Mouse (Mus musculus): ENCODE measurements around the gene Mindy1. TPM values are rescaled to one million over a fixed set of nuclear protein-coding genes. Genes with fewer than 3 reads are reported as not detected.
"Not testable (repeated sequence)": the region's sequence is repeated elsewhere in the genome, so short reads cannot be mapped to it uniquely, and the experiment has no call there.

The Mindy1 gene
- total RNA-seq, 2 experiments from 2014 or later = 29.7 to 30.6 TPM

- peak; percentile 70 for DNase-seq (ENCODE audit: low spot score)
Measured at GRCm38 (mm10) chr3:95318548-95318947, 37.4 kb downstream of the Mindy1 start.

DNA sequence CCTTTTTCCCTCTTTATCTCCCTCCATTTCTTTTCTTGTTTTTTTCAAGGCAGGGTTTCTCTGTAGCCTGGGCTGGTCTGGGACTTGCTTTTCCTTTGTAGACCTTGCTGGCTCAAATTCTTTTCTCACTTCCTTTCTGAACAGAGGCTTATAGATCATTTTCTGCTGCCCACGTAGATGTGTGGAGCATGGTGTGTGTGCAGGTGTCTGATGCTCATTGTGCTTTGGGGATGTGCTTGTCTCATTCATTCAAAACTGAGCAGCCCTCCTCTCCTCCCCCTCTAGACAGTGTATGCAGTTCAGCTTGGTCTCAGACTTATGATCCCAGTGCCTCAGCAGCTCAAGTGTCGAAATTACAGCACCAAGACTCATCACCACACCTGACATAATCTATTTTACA, 38.0 kb downstream of the Mindy1 start:
- DNase-seq (ENCODE audit: low spot score) = no peak

DNA sequence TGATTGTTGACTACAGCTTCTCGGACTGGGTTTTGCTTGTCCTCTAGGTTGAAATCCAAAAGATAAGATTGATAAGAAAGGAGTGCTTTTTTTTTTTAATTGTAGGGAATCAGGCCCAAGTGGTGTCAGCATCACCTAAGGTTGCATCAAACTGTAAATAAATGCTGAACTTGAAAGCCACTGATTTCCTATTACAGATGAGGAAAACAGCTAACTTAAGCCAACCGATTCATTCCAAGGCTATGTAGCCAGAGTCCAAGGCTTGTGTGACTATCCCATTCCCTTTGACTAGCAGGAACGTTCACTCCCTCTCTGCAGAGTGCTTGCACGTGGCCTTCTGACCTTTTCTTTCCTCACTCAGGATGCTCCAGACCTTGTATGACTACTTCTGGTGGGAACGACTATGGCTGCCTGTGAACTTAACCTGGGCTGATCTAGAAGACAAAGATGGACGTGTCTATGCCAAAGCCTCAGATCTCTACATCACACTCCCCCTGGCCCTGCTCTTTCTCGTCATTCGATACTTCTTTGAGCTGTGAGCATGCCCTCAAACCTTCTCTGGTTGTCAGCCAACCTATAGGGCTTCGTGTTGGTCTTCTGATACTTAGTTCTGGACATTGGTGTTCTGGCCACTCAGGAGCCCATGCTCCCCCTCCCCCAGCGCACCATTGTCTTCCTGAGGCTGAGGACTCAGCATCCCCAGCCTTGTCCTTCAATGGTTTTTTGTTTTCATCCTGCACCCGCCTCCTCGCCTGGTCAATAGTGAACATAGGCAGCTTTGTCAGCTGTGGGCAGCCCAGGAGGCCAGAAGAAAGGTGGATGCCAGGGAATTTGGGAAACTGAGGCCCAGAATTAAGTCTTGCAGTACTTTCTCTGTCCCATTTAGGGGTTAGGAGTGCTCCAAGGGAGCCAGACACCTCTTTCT, 38.8 kb downstream of the Mindy1 start:
- no peak for DNase-seq (ENCODE audit: low spot score)

GRCm38 (mm10) chr3:95323429-95323828, 42.3 kb downstream of the Mindy1 start:
- DNase-seq (ENCODE audit: low spot score) = no peak

GRCm38 (mm10) chr3:95324454-95325144, 43.5 kb downstream of the Mindy1 start:
- DNase-seq (ENCODE audit: low spot score) = no peak

DNA sequence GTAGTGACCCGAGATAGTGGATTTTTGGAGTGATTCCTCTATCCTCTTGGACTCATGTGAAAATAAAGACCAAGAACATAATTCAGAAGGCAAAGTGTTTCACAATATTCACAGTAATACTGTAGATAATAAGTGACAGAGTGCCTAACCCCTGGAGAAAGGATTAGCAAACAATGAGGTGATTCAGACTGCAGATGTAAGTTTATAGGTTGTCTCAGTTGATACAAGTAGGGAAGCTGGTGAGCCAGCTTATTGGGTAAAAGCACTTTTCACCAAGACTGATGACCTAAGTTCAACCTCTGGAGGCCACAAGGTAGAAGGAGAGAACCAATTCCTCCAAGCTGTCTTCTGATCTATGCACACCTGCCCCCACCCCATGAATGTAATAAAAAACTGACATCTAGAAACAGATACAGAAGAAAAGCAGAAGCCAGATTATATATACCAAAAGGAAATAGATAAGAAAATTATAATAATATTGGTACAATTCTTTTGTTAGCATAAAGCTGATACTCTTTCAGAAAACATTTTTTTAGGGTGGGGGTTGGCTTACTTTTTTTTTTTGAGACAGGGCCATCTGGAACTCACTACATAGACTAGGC, 47.8 kb downstream of the Mindy1 start:
- DNase-seq (ENCODE audit: low spot score) = no peak

- DNase-seq (ENCODE audit: low spot score) = no peak
Measured at GRCm38 (mm10) chr3:95331528-95331927, 50.4 kb downstream of the Mindy1 start.

- no peak for DNase-seq (ENCODE audit: low spot score)
Measured at GRCm38 (mm10) chr3:95337345-95337744, 56.2 kb downstream of the Mindy1 start.

DNA sequence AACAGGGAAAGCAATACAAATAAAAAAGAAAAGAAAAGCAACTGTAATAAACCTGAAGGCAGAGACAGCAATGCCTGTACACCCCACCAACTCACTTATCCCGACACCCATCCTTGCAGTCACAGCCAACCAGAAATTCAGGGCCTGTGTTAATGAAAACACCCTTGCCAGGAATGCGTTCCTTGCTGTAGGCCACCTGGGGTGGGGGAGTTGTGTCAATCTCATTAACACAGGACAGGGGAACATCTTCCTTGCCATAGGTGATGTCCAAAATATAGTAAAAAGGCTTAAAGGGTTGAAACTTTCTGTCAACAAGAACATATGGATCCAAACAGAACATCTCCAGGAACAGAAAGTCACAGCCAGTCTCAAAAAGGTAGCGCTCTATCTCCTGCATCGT, 57.1 kb downstream of the Mindy1 start:
- DNase-seq (ENCODE audit: low spot score) = no peak

DNA sequence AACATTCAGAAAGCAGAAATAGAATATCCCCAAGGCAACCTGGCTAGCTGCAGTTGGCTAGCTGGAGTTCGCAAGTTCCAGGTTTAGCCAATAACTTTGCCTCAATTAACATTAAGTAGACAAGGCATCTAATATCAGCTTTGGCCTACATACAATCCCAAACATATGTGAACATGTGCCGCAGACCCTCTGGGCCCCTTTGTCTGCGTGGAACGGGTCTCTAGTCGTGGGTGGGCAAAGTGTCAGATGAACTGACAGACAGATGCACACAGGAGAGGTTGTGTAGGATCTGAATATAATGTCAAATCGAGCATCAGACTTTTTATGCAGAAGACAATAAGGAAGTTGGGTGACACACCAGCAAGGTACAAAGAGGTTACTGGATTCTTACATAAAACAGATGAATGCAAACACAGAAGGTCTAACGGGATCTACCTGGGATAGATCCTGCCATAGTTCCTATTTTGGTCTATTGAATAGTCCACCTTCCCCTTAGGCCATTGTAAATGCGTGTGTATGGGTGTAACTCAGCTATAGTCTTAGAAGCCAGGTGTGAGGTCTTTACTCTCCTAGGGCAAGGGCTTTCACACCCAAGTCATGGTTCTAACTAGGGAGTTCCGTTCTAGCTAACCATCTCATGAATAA, 62.3 kb downstream of the Mindy1 start:
- not testable (repeated sequence) for DNase-seq (ENCODE audit: low spot score)

Other genes with a start within 250 kb of the Mindy1 start
- gene Psmd4, start 238.7 kb upstream of the Mindy1 start, total RNA-seq (2021) = 100 to 1,000 TPM; 222 to 224 TPM
- gene Pip5k1a, start 174.4 kb upstream of the Mindy1 start, total RNA-seq (2021) = 10 to 100 TPM; 21.7 to 31.8 TPM
- gene Vps72, start 170.3 kb upstream of the Mindy1 start, total RNA-seq (2021) = 10 to 100 TPM; 64.3 to 85.5 TPM
- 100 to 1,000 TPM; 663 to 722 TPM for gene Tmod4, start 156.9 kb upstream of the Mindy1 start, total RNA-seq (2021)
- 10 to 100 TPM; 34.6 to 46.5 TPM for gene Scnm1, start 147.3 kb upstream of the Mindy1 start, total RNA-seq (2021)
- gene Lysmd1, start 147.3 kb upstream of the Mindy1 start, total RNA-seq (2021) = 1 to 10 TPM; 6.3 to 6.6 TPM
- gene Tnfaip8l2, start 139.0 kb upstream of the Mindy1 start, total RNA-seq (2021) = under 1 TPM; 0.27 to 0.55 TPM
- gene Sema6c, start 120.9 kb upstream of the Mindy1 start, total RNA-seq (2021) = 100 to 1,000 TPM in 1 of 2 experiments, 10 to 100 TPM in 1; 75.9 to 111 TPM
- gene Gabpb2, start 63.4 kb upstream of the Mindy1 start, total RNA-seq (2021) = 10 to 100 TPM in 1 of 2 experiments, 1 to 10 TPM in 1; 7.1 to 10.0 TPM
- gene Cdc42se1, start 52.6 kb upstream of the Mindy1 start, total RNA-seq (2021) = 10 to 100 TPM; 12.4 to 17.1 TPM
- 10 to 100 TPM; 69.8 to 83.1 TPM for gene Mllt11, start 49.2 kb upstream of the Mindy1 start, total RNA-seq (2021)
- not detected for gene Gm128, start 39.7 kb upstream of the Mindy1 start, total RNA-seq (2021)
- not detected for gene Bnipl, start 30.2 kb upstream of the Mindy1 start, total RNA-seq (2021)
- gene Prune1, start 731 bp downstream of the Mindy1 start, total RNA-seq (2021) = 10 to 100 TPM; 51.3 to 56.0 TPM
- under 1 TPM in 1 of 2 experiments, not detected in 1; 0.17 TPM for gene Anxa9, start 25.8 kb downstream of the Mindy1 start, total RNA-seq (2021)
- 10 to 100 TPM; 14.7 to 22.1 TPM for gene Cers2, start 33.4 kb downstream of the Mindy1 start, total RNA-seq (2021)
- gene Setdb1, start 75.9 kb downstream of the Mindy1 start, total RNA-seq (2021) = 10 to 100 TPM in 1 of 2 experiments, 1 to 10 TPM in 1; 8.9 to 10.8 TPM
- under 1 TPM; 0.32 to 0.33 TPM for gene 4930558C23Rik, start 121.5 kb downstream of the Mindy1 start, total RNA-seq (2021)
- 10 to 100 TPM; 41.3 to 46.5 TPM for gene Arnt, start 153.0 kb downstream of the Mindy1 start, total RNA-seq (2021)
- 1 to 10 TPM; 3.2 to 4.6 TPM for gene Ctsk, start 217.9 kb downstream of the Mindy1 start, total RNA-seq (2021)
- 1 to 10 TPM; 2.2 to 4.0 TPM for gene Ctss, start 245.4 kb downstream of the Mindy1 start, total RNA-seq (2021)